Mouse (Mus musculus) midbrain, embryonic 12.5 days (tissue): ENCODE measurements around the gene Zer1. TPM values are rescaled to one million over a fixed set of nuclear protein-coding genes. Genes with fewer than 3 reads are reported as not detected.

Experiments used
- ATAC-seq: fragments of 200-750 bp; cut with Nextera tagmentation; 2 replicates; pipeline ENCODE4 v1.8.0; 2017; ENCODE audit warnings: low read depth, moderate TSS enrichment, moderate library complexity; ENCODE audit not compliant: low FRiP score
- H3K27ac ChIP-seq: fragments of 300-500 bp; sonication (generic); replicated peaks from 2 replicates; pipeline ENCODE4 v1.5.1; 2016; ENCODE audit warnings: mild to moderate bottlenecking
- H3K27me3 ChIP-seq: fragments of 300-500 bp; sonication (generic); 2 replicates; pipeline ENCODE4 v1.6.1; 2016; ENCODE audit warnings: mild to moderate bottlenecking
- H3K36me3 ChIP-seq: fragments of 300-500 bp; sonication (generic); 2 replicates; pipeline ENCODE4 v1.6.1; 2016
- H3K4me1 ChIP-seq: fragments of 300-500 bp; sonication (generic); 2 replicates; pipeline ENCODE4 v1.6.1; 2016
- H3K4me2 ChIP-seq: fragments of 300-500 bp; sonication (generic); replicated peaks from 2 replicates; pipeline ENCODE4 v1.6.1; 2016; ENCODE audit warnings: mild to moderate bottlenecking, moderate library complexity
- H3K4me3 ChIP-seq: fragments of 300-500 bp; sonication (generic); 2 replicates; pipeline ENCODE4 v1.5.1; 2016; ENCODE audit warnings: mild to moderate bottlenecking
- H3K9ac ChIP-seq: fragments of 300-500 bp; sonication (generic); replicated peaks from 2 replicates; pipeline ENCODE4 v1.6.1; 2016; ENCODE audit warnings: mild to moderate bottlenecking, moderate library complexity
- H3K9me3 ChIP-seq: fragments of 300-500 bp; sonication (generic); 2 replicates; pipeline ENCODE4 v1.6.1; 2016; ENCODE audit warnings: mild to moderate bottlenecking
- WGBS: fragments of 180-500 bp; shearing (Covaris S2); methylation state at CpG from one replicate; pipeline ENCODE4 v1.1.7; 2016; 5-methylcytosine and 5-hydroxymethylcytosine counted together
- polyA plus RNA-seq: library from polyadenylated mRNA; unstranded; fragments of >200 nt; fragmentation: Nextera tagmentation; extraction: Ambion mirVana; gene quantifications from 2 replicates; pipeline ENCODE4 v1.2.1, GENCODE M21; 2016

The Zer1 gene
- polyA plus RNA-seq, 1 experiment from 2014 or later: 11.6 TPM

DNA sequence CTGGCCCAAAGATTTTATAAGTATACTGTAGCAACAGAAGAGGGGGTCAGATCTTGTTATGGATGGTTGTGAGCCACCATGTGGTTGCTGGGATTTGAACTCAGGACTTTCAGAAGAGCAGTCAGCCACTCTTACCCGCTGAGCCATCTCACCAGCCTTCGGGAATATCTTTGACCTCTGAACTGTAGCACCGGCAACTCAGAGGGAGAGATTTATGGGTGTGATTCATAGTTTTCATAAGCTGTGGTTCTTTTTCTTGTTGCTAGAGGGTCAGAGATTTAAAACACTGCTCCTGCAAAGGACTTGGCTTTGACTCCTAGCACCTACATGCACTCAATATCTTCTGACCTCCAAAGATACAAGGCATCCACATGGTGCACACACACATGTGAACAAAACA, 48.8 kb downstream of the Zer1 start:
- H3K9ac ChIP-seq: no peak overlapping the region
- H3K4me2 ChIP-seq: no peak overlapping the region
- H3K4me1 ChIP-seq: peaks cover 10% of the 10 kb centered on the region
- 94% methylated on average over 3 of the region's 3 CpGs for WGBS
- no peaks in the 10 kb centered on the region for H3K27me3 ChIP-seq
- peaks cover 20% of the 10 kb centered on the region for H3K36me3 ChIP-seq
- no peak overlapping the region for H3K4me3 ChIP-seq
- no peak for ATAC-seq
- no peak overlapping the region for H3K27ac ChIP-seq
- H3K9me3 ChIP-seq: no peaks in the 10 kb centered on the region

DNA sequence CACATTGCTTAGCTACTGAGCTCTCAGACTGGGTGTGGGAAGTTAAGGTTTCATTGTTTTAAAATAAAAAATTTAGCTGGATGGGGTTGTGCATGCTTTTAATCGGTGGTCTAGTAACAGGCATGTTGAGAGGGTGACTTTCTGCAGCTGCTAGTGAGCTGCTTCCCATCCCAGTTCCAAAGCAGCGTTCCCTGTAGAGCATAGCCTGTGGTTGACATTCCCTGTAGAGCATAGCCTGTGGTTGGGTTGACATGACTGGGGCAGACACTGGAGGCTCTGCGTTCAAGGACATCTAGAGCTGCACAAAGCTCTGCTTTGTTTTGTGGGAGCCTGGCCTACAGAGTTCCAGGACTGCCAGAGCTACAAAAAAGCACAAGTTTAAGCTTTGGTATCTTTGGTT, 51.1 kb downstream of the Zer1 start:
- H3K4me3 ChIP-seq: no peak overlapping the region
- no peak overlapping the region for H3K27ac ChIP-seq
- H3K36me3 ChIP-seq: peaks cover 43% of the 10 kb centered on the region
- no peak for ATAC-seq
- peaks cover 8% of the 10 kb centered on the region for H3K4me1 ChIP-seq
- no peaks in the 10 kb centered on the region for H3K27me3 ChIP-seq
- no peak overlapping the region for H3K9ac ChIP-seq
- no peaks in the 10 kb centered on the region for H3K9me3 ChIP-seq
- no peak overlapping the region for H3K4me2 ChIP-seq
- WGBS: 81% methylated on average over 3 of the region's 3 CpGs

DNA sequence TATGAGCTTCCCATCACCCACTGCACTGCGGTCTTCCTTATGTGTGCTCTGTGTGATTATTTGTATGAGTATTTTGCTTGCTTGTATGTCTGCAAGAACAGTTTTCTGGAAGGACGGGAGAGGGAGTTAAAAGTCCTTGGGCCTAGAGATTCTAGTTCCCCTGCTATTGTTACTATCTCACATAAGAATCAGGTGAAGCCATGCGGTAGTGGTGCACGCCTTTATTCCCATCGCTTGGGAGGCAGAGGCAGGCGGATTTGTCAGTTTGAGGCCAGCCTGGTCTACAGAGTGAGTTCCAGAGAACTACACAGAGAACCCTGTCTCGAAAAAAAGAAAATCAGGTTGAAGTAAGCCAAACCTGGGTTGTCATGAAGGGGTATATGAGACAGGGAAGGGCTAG, 51.5 kb downstream of the Zer1 start:
- Histone ChIP-seq H3K27me3 (no peaks in the 10 kb centered on the region), H3K9me3 (no peaks in the 10 kb centered on the region), H3K9ac (no peak overlapping the region), H3K4me2 (no peak overlapping the region), H3K27ac (no peak overlapping the region), H3K4me3 (no peak overlapping the region), H3K4me1 (peaks cover 8% of the 10 kb centered on the region), H3K36me3 (peaks cover 47% of the 10 kb centered on the region)
- no peak for ATAC-seq
- WGBS: 75% methylated on average over 7 of the region's 7 CpGs

DNA sequence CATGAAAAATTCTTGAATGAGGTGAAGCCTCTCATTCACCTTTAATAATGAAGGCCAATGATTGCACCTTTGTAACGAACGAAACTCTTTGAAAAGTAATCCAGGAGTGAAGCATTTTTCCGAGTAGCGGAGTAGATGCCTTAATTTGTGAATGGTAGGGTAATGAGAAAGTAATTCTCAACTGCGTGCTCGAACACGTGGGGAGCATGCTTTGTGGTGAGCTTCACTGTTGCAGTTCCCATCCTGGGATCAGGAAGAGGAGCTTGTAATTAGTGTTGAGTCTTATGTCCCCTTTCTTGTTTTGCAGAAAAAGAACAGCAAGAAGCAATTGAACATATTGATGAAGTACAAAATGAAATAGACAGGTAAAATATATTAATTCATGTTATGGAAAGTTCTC, 56.4 kb downstream of the Zer1 start:
- peak overlapping the region; percentile 100 for H3K4me3 ChIP-seq
- ATAC-seq: no peak
- no peaks in the 10 kb centered on the region for H3K27me3 ChIP-seq
- H3K27ac ChIP-seq: no peak overlapping the region; the same call in 1 of the 2 replicates
- H3K4me1 ChIP-seq: peaks cover 34% of the 10 kb centered on the region
- H3K9me3 ChIP-seq: no peaks in the 10 kb centered on the region
- H3K9ac ChIP-seq: peak overlapping the region; percentile 100
- H3K4me2 ChIP-seq: peak overlapping the region; percentile 74
- 33% methylated on average over 7 of the region's 7 CpGs for WGBS
- peaks cover 38% of the 10 kb centered on the region for H3K36me3 ChIP-seq

DNA sequence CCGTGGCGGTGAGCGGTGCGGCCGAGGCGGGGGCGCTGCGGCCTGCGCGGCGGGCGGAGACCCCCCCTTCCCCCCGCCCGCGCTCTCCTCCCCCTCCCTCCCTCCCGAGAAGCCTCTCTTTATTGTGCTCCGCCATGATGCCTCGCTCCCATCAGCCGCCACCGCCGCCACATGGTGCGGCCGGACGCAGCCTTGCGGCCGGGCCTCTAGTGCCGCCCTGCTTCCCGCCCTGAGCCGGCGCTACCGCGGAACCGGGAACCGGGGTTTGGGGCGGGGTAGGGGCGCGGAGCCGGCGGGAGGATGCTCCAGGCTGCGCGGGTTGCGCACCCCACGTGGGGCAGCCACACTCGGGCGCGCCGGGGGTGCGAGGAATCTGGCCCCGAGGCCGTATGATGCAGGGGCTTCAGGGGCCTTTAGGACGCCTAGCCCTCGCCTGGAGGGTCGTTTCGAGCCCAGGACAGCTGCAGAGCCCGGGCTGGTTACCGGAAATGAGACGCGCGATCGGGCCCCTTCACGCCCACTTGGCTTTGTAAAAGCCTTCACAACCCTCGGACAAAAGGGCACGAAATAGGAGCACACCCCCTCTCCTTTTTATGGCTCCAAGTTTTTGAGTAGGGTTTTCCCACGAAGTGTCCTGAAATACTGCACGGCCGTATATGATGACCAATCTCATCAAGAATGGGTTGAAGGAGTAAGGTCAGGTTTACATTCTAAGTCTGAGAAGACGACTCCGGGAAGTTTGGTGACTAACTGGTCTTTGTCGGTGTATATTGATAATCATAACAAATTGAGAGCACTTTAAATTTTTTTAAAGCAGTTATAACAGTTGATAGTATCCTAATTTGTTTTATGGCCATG, 57.1 kb downstream of the Zer1 start:
- Histone ChIP-seq H3K36me3 (peaks cover 31% of the 10 kb centered on the region), H3K27me3 (no peaks in the 10 kb centered on the region), H3K9ac (peak overlapping the region; percentile 100), H3K4me1 (peaks cover 37% of the 10 kb centered on the region), H3K27ac (peak overlapping the region; percentile 100), H3K4me3 (peak overlapping the region; percentile 100), H3K9me3 (no peaks in the 10 kb centered on the region), H3K4me2 (peak overlapping the region; percentile 74)
- 1% methylated on average over 48 of the region's 69 CpGs for WGBS
- ATAC-seq: peak; percentile 36

DNA sequence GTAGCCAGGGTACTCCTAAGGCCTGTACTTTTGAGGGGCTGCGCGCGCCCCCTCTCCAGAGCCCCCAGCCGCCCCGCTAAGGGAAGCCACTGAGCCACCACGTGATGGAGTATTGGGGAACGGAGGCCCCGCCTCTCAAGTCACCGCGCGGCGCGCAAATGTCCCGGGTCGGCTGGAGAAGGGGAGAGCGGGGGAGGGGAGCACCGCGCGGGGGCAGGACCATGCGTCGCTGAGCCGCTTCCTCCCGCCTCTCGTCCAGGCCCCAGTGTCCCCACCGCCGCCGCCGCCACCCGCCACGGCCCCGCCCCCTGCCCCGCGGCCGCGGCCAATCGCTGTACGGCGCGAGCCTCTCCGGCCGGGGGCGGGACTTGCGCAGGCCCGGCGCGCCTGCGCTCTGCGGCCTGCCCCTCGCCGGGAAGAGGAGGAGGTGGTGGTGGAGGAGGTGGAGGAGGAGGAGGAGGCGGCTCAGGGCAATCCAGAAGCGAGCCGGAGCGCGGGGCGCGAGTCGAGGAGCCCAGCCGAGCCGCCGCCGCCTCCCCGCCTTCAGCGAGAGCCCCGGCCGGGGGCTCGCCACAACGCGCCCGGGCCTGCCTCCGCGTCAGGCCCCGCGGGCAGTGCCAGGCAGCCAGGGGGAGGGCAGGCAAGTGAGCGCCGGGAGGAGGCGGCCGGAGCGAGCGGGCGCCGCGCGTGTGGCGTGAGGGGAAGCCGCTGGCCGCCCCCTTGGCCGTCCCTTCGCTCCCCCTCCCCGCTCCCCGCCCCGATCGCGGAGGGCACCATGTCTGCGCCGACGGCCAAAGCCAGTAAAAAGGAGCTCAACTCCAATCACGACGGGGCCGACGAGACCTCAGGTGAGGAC, 58.1 kb downstream of the Zer1 start:
- Histone ChIP-seq H3K36me3 (peaks cover 29% of the 10 kb centered on the region), H3K27ac (peak overlapping the region; percentile 100), H3K9ac (peak overlapping the region; percentile 100), H3K4me1 (peaks cover 42% of the 10 kb centered on the region), H3K9me3 (no peaks in the 10 kb centered on the region), H3K4me2 (peak overlapping the region; percentile 74), H3K4me3 (peak overlapping the region; percentile 100), H3K27me3 (no peaks in the 10 kb centered on the region)
- WGBS: under 1% methylated on average over 70 of the region's 101 CpGs
- peak; percentile 92 for ATAC-seq

DNA sequence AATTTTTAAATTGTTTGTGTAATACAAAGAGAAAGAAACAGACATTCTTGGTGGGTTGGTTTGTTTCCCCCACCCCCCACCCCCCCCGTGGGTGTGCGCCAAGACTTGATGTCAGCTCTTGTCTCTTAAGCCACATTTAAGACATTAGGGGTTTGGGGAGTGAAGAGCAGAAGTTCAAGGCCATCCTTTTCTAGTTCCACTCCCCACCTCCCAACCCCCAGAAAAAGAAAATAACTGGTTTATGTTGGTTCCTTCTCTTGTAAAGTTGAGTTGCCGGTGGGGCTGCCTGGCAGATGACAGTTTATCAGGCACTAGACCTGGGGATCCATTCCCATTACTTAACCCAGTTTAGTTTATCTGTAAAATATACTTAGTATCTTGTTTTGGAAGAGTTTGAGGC, 60.1 kb downstream of the Zer1 start:
- no peak for ATAC-seq
- peak overlapping the region; percentile 87 for H3K4me2 ChIP-seq
- no peak overlapping the region for H3K9ac ChIP-seq
- 42% methylated on average over 3 of the region's 3 CpGs for WGBS
- no peak overlapping the region for H3K27ac ChIP-seq
- peaks cover 46% of the 10 kb centered on the region for H3K4me1 ChIP-seq
- H3K9me3 ChIP-seq: no peaks in the 10 kb centered on the region
- no peaks in the 10 kb centered on the region for H3K27me3 ChIP-seq
- peaks cover 14% of the 10 kb centered on the region for H3K36me3 ChIP-seq
- peak overlapping the region; percentile 60; the same call in 1 of the 2 replicates for H3K4me3 ChIP-seq

DNA sequence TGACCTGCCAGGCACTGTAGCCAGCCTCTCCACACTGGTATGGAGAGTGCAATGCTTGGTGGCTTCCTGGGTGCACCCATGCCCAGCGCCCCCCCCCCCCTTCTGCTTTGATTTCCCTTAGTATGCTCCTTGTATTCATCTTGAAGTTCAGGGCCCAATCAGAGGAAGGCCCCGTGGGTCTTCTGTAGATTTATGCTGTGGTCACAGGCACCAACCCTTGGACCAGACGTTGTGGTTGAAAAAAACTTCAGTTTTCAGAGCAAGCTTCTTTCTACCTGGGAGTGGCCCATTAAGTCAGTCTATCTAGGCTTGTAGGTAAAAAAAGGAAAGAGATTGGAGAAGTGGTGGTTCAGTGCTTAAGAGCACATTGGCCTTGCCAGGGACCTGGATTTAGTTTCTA, 60.6 kb downstream of the Zer1 start:
- H3K4me2 ChIP-seq: peak overlapping the region; percentile 87
- 24% methylated on average over 3 of the region's 3 CpGs for WGBS
- H3K27me3 ChIP-seq: no peaks in the 10 kb centered on the region
- ATAC-seq: no peak
- peaks cover 46% of the 10 kb centered on the region for H3K4me1 ChIP-seq
- H3K9ac ChIP-seq: peak overlapping the region; percentile 54
- H3K9me3 ChIP-seq: no peaks in the 10 kb centered on the region
- H3K36me3 ChIP-seq: peaks cover 9% of the 10 kb centered on the region
- H3K4me3 ChIP-seq: peak overlapping the region; percentile 60
- no peak overlapping the region for H3K27ac ChIP-seq

DNA sequence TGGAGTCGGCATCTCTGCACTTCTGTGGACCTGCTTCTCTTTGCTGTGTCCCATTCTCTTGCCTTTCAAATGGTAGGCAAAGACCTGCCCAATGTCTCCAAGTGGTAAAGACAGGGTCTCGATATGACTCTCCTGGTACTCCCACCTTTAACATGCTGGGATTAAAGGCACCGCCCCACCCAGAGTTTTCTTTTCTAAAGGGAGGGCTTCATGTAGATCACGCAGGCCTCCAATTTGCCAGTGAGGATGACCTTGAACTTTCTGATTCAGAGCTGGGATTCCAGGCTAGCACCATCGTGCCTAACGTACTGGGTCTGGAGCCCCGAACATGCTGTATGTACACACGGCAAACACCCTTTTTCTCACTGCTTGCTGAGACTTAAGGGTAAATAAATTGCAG, 61.1 kb downstream of the Zer1 start:
- Histone ChIP-seq H3K36me3 (peaks cover 3% of the 10 kb centered on the region), H3K4me2 (peak overlapping the region; percentile 87), H3K27me3 (no peaks in the 10 kb centered on the region), H3K9ac (peak overlapping the region; percentile 54), H3K4me1 (peaks cover 43% of the 10 kb centered on the region), H3K4me3 (peak overlapping the region; percentile 60), H3K27ac (peak overlapping the region; percentile 78), H3K9me3 (no peaks in the 10 kb centered on the region)
- WGBS: 4% methylated on average over 8 of the region's 8 CpGs
- ATAC-seq: no peak

DNA sequence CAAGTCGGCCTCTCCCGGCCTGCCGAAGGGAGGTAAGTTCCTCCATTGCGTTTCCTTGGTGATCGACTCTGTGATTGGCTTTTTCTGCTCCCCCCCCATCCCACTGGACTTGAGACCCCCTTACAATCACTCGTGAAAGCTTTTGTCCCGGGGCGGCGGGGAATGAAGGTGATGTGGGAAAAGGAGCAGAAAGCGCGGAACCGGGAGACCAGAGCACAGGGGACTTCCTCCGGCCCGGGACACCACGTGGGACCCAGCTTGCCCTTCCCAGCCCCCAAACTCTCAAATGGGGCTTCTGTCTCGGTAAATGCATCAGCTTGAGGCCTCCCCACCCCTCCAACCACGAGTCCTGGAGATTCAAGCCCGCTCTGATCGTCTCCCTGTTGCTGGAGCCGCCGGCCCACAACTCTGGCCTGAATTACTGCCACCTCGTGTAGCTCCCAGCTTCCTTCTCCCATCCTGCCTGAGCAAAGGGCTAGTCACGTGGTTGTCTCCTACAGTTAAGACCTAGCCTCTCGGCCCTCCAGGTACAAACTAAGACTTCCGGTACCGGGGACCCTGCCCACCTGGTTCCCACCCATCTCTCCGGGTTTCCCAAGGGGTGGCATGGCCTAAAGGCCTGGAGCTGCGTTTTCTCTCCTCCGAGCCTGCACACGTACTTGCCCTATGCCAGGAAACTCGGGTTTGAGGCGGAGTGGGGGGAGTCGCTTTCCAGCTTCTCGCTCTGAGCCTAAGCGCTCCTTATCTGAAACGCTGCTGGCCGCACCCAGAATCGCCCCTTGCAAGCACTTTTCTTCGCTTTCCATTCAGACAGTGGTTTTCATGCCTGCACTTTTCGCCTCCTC, 61.9 kb downstream of the Zer1 start:
- no peaks in the 10 kb centered on the region for H3K9me3 ChIP-seq
- H3K4me2 ChIP-seq: peak overlapping the region; percentile 87
- H3K36me3 ChIP-seq: no peaks in the 10 kb centered on the region
- WGBS: under 1% methylated on average over 40 of the region's 40 CpGs
- peak overlapping the region; percentile 60 for H3K4me3 ChIP-seq
- no peak for ATAC-seq
- peaks cover 40% of the 10 kb centered on the region for H3K4me1 ChIP-seq
- H3K27me3 ChIP-seq: no peaks in the 10 kb centered on the region
- peak overlapping the region; percentile 78 for H3K27ac ChIP-seq
- H3K9ac ChIP-seq: peak overlapping the region; percentile 54
